Mouse (Mus musculus) limb, embryonic 12.5 days (tissue): ENCODE results near the gene Rimkla. TPM values are rescaled to one million over a fixed set of nuclear protein-coding genes. Genes with fewer than 3 reads are reported as not detected.
"Not testable (repeated sequence)": the region's sequence is repeated elsewhere in the genome, so short reads cannot be mapped to it uniquely, and the experiment has no call there.

Experiments
- ATAC-seq: fragments of 200-750 bp; cut with Nextera tagmentation; 2 replicates; pipeline ENCODE4 v1.8.0; 2017; ENCODE audit warnings: low read depth, moderate TSS enrichment; ENCODE audit not compliant: insufficient number of reproducible peaks, insufficient read depth, low FRiP score, low TSS enrichment
- H3K27ac ChIP-seq: fragments of 300-500 bp; sonication (generic); 2 replicates; pipeline ENCODE4 v1.5.1; 2016; ENCODE audit warnings: mild to moderate bottlenecking, moderate library complexity
- H3K27me3 ChIP-seq: fragments of 300-500 bp; sonication (generic); 2 replicates; pipeline ENCODE4 v1.6.1; 2016; ENCODE audit warnings: mild to moderate bottlenecking, moderate library complexity
- H3K36me3 ChIP-seq: fragments of 300-500 bp; sonication (generic); 2 replicates; pipeline ENCODE4 v1.6.1; 2016; ENCODE audit warnings: mild to moderate bottlenecking, moderate library complexity
- H3K4me1 ChIP-seq: fragments of 300-500 bp; sonication (generic); replicated peaks from 2 replicates; pipeline ENCODE4 v1.6.1; 2016
- H3K4me2 ChIP-seq: fragments of 300-500 bp; sonication (generic); 2 replicates; pipeline ENCODE4 v1.6.1; 2016; ENCODE audit warnings: mild to moderate bottlenecking, moderate library complexity
- H3K4me3 ChIP-seq: fragments of 300-500 bp; sonication (generic); replicated peaks from 2 replicates; pipeline ENCODE4 v1.5.1; 2016; ENCODE audit warnings: mild to moderate bottlenecking
- H3K9ac ChIP-seq: fragments of 300-500 bp; sonication (generic); replicated peaks from 2 replicates; pipeline ENCODE4 v1.6.1; 2016; ENCODE audit warnings: mild to moderate bottlenecking, moderate library complexity
- H3K9me3 ChIP-seq: fragments of 300-500 bp; sonication (generic); 2 replicates; pipeline ENCODE4 v1.6.1; 2016; ENCODE audit warnings: mild to moderate bottlenecking, moderate library complexity
- WGBS: fragments of 180-500 bp; shearing (Covaris S2); methylation state at CpG from one replicate; pipeline ENCODE4 v1.1.7; 2016; 5-methylcytosine and 5-hydroxymethylcytosine counted together
- polyA plus RNA-seq: library from polyadenylated mRNA; unstranded; fragments of >200 nt; fragmentation: Nextera tagmentation; extraction: Ambion mirVana; gene quantifications from 2 replicates; pipeline ENCODE4 v1.2.1, GENCODE M21; 2016

The Rimkla gene
- polyA plus RNA-seq: 1.0 and 1.1 TPM in 2 replicates

GRCm38 (mm10) chr4:119492291-119492932, at the start of gene Rimkla:
TSS of gene Rimkla (minus strand) at chr4:119492628.
- 0% methylated on average over 72 of the region's 77 CpGs for WGBS
- Histone ChIP-seq H3K4me1 (no peaks in the 10 kb centered on the region), H3K27me3 (peaks cover 34% of the 10 kb centered on the region), H3K9me3 (0 out of 2 replicates have a peak, but pooled peaks cover 3% of the 10 kb centered on the region), H3K4me3 (peak within 1 kb of the TSS; percentile 60), H3K36me3 (no peaks in the 10 kb centered on the region), H3K4me2 (peak within 1 kb of the TSS; percentile 94), H3K9ac (peak within 1 kb of the TSS; percentile 57), H3K27ac (no peak within 1 kb of the TSS)
- ATAC-seq: peak; percentile 86

GRCm38 (mm10) chr4:119540533-119540890, 48.1 kb upstream of the Rimkla start:
- peak overlapping the region; percentile 99 for H3K27ac ChIP-seq
- no peaks in the 10 kb centered on the region for H3K27me3 ChIP-seq
- peak overlapping the region; percentile 77 for H3K4me2 ChIP-seq
- peak overlapping the region; percentile 91 for H3K4me3 ChIP-seq
- WGBS: 5% methylated on average over 10 of the region's 10 CpGs
- H3K36me3 ChIP-seq: no peaks in the 10 kb centered on the region
- H3K4me1 ChIP-seq: peaks cover 13% of the 10 kb centered on the region
- no peak for ATAC-seq
- H3K9ac ChIP-seq: peak overlapping the region; percentile 97
- no peaks in the 10 kb centered on the region for H3K9me3 ChIP-seq

- under 1% methylated on average over 59 of the region's 76 CpGs for WGBS
- ATAC-seq: peak; percentile 87
These were observed 47.6 kb upstream of the Rimkla start for GRCm38 (mm10) chr4:119539836-119540532.

GRCm38 (mm10) chr4:119539031-119539824, 46.8 kb upstream of the Rimkla start, which contains the start of gene Frg2f1:
TSS of gene Frg2f1 (minus strand) at chr4:119539529.
- Histone ChIP-seq H3K4me1 (peaks cover 13% of the 10 kb centered on the region), H3K36me3 (no peaks in the 10 kb centered on the region), H3K9me3 (no peaks in the 10 kb centered on the region), H3K9ac (peak within 1 kb of the TSS; percentile 97), H3K27me3 (no peaks in the 10 kb centered on the region), H3K4me2 (peak within 1 kb of the TSS; percentile 77), H3K27ac (peak within 1 kb of the TSS; percentile 99), H3K4me3 (peak within 1 kb of the TSS; percentile 91)
- peak; percentile 90 for ATAC-seq
- WGBS: under 1% methylated on average over 66 of the region's 85 CpGs

More at GRCm38 (mm10) chr4:119539836-119540532, 47.6 kb upstream of the Rimkla start:
- Histone ChIP-seq H3K4me3 (peak overlapping the region; percentile 91), H3K4me2 (peak overlapping the region; percentile 77), H3K27ac (peak overlapping the region; percentile 99), H3K36me3 (no peaks in the 10 kb centered on the region), H3K9ac (peak overlapping the region; percentile 97), H3K9me3 (no peaks in the 10 kb centered on the region), H3K4me1 (peaks cover 13% of the 10 kb centered on the region), H3K27me3 (no peaks in the 10 kb centered on the region)

- Histone ChIP-seq H3K4me1 (peaks cover 13% of the 10 kb centered on the region), H3K9me3 (no peaks in the 10 kb centered on the region), H3K4me2 (no peak overlapping the region), H3K4me3 (no peak overlapping the region), H3K27ac (no peak overlapping the region), H3K27me3 (no peaks in the 10 kb centered on the region), H3K36me3 (no peaks in the 10 kb centered on the region), H3K9ac (no peak overlapping the region)
- ATAC-seq: no peak
- WGBS: 66% methylated on average over 4 of the region's 4 CpGs
These were observed 45.0 kb upstream of the Rimkla start for GRCm38 (mm10) chr4:119537436-119537835.

- not testable (repeated sequence) for H3K27ac ChIP-seq, H3K36me3 ChIP-seq, H3K9ac ChIP-seq, H3K27me3 ChIP-seq, H3K9me3 ChIP-seq, H3K4me3 ChIP-seq, H3K4me2 ChIP-seq, ATAC-seq
- WGBS: 87% methylated on average over 4 of the region's 4 CpGs
- H3K4me1 ChIP-seq: peaks cover 13% of the 10 kb centered on the region
These were observed 44.2 kb upstream of the Rimkla start, which contains the start of gene Foxj3 for GRCm38 (mm10) chr4:119536615-119537014. TSS of gene Foxj3 (plus strand) at chr4:119537004.

- Histone ChIP-seq H3K4me3 (no peak overlapping the region), H3K4me1 (peaks cover 5% of the 10 kb centered on the region), H3K4me2 (no peak overlapping the region), H3K27me3 (no peaks in the 10 kb centered on the region), H3K9ac (no peak overlapping the region), H3K27ac (no peak overlapping the region), H3K36me3 (no peaks in the 10 kb centered on the region), H3K9me3 (no peaks in the 10 kb centered on the region)
- WGBS: 74% methylated on average over 4 of the region's 4 CpGs
- no peak for ATAC-seq
These were observed 42.7 kb upstream of the Rimkla start for GRCm38 (mm10) chr4:119535103-119535502.

GRCm38 (mm10) chr4:119531813-119532212, 39.4 kb upstream of the Rimkla start:
- H3K27me3 ChIP-seq: no peaks in the 10 kb centered on the region
- no peak overlapping the region for H3K9ac ChIP-seq
- H3K4me3 ChIP-seq: no peak overlapping the region
- 64% methylated on average over 2 of the region's 2 CpGs for WGBS
- no peak overlapping the region for H3K4me2 ChIP-seq
- no peak for ATAC-seq
- no peaks in the 10 kb centered on the region for H3K9me3 ChIP-seq
- no peaks in the 10 kb centered on the region for H3K36me3 ChIP-seq
- H3K27ac ChIP-seq: no peak overlapping the region
- H3K4me1 ChIP-seq: no peaks in the 10 kb centered on the region

GRCm38 (mm10) chr4:119526329-119526845, 34.0 kb upstream of the Rimkla start:
- ATAC-seq: no peak
- no peaks in the 10 kb centered on the region for H3K9me3 ChIP-seq
- no peak overlapping the region for H3K4me2 ChIP-seq
- no peak overlapping the region for H3K27ac ChIP-seq
- H3K4me3 ChIP-seq: no peak overlapping the region
- H3K27me3 ChIP-seq: no peaks in the 10 kb centered on the region
- H3K9ac ChIP-seq: no peak overlapping the region
- no peaks in the 10 kb centered on the region for H3K36me3 ChIP-seq
- H3K4me1 ChIP-seq: no peaks in the 10 kb centered on the region

GRCm38 (mm10) chr4:119524466-119524865, 32.0 kb upstream of the Rimkla start:
- no peaks in the 10 kb centered on the region for H3K27me3 ChIP-seq
- H3K4me2 ChIP-seq: no peak overlapping the region
- no peak overlapping the region for H3K4me3 ChIP-seq
- no peak for ATAC-seq
- 86% methylated on average over 2 of the region's 2 CpGs for WGBS
- no peak overlapping the region for H3K27ac ChIP-seq
- no peak overlapping the region for H3K9ac ChIP-seq
- no peaks in the 10 kb centered on the region for H3K4me1 ChIP-seq
- no peaks in the 10 kb centered on the region for H3K36me3 ChIP-seq
- no peaks in the 10 kb centered on the region for H3K9me3 ChIP-seq

GRCm38 (mm10) chr4:119524010-119524409, 31.6 kb upstream of the Rimkla start:
- no peak overlapping the region for H3K4me3 ChIP-seq
- no peaks in the 10 kb centered on the region for H3K36me3 ChIP-seq
- H3K27me3 ChIP-seq: no peaks in the 10 kb centered on the region
- WGBS: 89% methylated on average over 1 of the region's 1 CpGs
- H3K4me1 ChIP-seq: no peaks in the 10 kb centered on the region
- no peak for ATAC-seq
- H3K27ac ChIP-seq: no peak overlapping the region
- no peaks in the 10 kb centered on the region for H3K9me3 ChIP-seq
- no peak overlapping the region for H3K9ac ChIP-seq
- no peak overlapping the region for H3K4me2 ChIP-seq
